Mouse (Mus musculus): ENCODE data around the gene Tnfrsf9.
A peak's percentile ranks its signal among the peaks of the same experiment; 100 is the strongest.

Gene Tnfrsf9

DNA sequence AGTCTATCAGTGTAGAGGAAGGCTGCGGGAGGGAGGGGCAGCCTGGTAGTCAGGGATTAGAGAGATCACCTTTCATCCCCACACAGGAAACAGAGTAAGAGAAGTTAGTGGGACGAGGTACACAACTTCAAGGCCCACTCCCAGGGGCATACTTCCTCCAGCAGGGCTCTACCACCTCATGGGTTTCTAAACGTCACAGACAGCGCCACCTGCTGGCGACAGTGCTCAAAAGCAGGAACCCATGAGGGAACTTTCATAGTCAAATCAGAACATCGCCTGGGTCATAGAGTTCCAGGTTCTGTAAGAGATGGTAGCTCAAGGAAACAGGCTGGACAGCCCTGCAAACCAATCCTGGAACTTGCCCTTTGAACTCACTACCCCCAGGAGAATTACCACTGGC, 75.8 kb downstream of the Tnfrsf9 start:
- DNase-seq (ENCODE audit: low spot score), result peak; percentile 27

All from MN1 (cell line).